Mouse (Mus musculus) liver, embryonic 11.5 days (tissue): ENCODE results near the gene Ppp1r27. TPM values are rescaled to one million over a fixed set of nuclear protein-coding genes. Genes with fewer than 3 reads are reported as not detected.

ENCODE experiments used
- polyA plus RNA-seq: library from polyadenylated mRNA; unstranded; fragments of >200 nt; fragmentation: Nextera tagmentation; extraction: Ambion mirVana; gene quantifications from 2 replicates; pipeline ENCODE4 v1.2.1, GENCODE M21; 2014

Ppp1r27 gene
- polyA plus RNA-seq, 1 experiment from 2014 or later = not detected

Other genes with a start within 250 kb of the Ppp1r27 start
- gene Actg1, start 202.6 kb downstream of the Ppp1r27 start, polyA plus RNA-seq = 1,592 and 1,704 TPM in 2 replicates
- gene Fscn2, start 189.6 kb downstream of the Ppp1r27 start, polyA plus RNA-seq = 0.29 TPM in 1 of 2 replicates, not detected in the other
- gene Faap100, start 172.4 kb downstream of the Ppp1r27 start, polyA plus RNA-seq = 22.8 and 23.2 TPM in 2 replicates
- gene Nploc4, start 113.4 kb downstream of the Ppp1r27 start, polyA plus RNA-seq = 44.5 and 47.2 TPM in 2 replicates
- 0.10 TPM in 1 of 2 replicates, not detected in the other for gene Tspan10, start 108.5 kb downstream of the Ppp1r27 start, polyA plus RNA-seq
- gene Pde6g, start 97.6 kb downstream of the Ppp1r27 start, polyA plus RNA-seq = 0.18 and 0.51 TPM in 2 replicates
- gene Oxld1, start 93.1 kb downstream of the Ppp1r27 start, polyA plus RNA-seq = 12.7 and 16.8 TPM in 2 replicates
- 51.5 and 52.0 TPM in 2 replicates for gene Ccdc137, start 93.0 kb downstream of the Ppp1r27 start, polyA plus RNA-seq
- gene Arl16, start 83.5 kb downstream of the Ppp1r27 start, polyA plus RNA-seq = 39.1 and 40.2 TPM in 2 replicates
- 252 and 266 TPM in 2 replicates for gene Mrpl12, start 66.5 kb downstream of the Ppp1r27 start, polyA plus RNA-seq
- 65.5 and 70.6 TPM in 2 replicates for gene Slc25a10, start 59.3 kb downstream of the Ppp1r27 start, polyA plus RNA-seq
- gene Gcgr, start 20.4 kb downstream of the Ppp1r27 start, polyA plus RNA-seq = 7.6 and 7.7 TPM in 2 replicates
- gene Mcrip1, start 1.4 kb downstream of the Ppp1r27 start, polyA plus RNA-seq = 117 and 123 TPM in 2 replicates
- gene P4hb, start 22.1 kb upstream of the Ppp1r27 start, polyA plus RNA-seq = 648 and 680 TPM in 2 replicates
- 557 and 561 TPM in 2 replicates for gene Arhgdia, start 30.5 kb upstream of the Ppp1r27 start, polyA plus RNA-seq
- gene Alyref, start 47.2 kb upstream of the Ppp1r27 start, polyA plus RNA-seq = 601 and 617 TPM in 2 replicates
- gene Anapc11, start 47.3 kb upstream of the Ppp1r27 start, polyA plus RNA-seq = 200 and 208 TPM in 2 replicates
- gene Npb, start 57.3 kb upstream of the Ppp1r27 start, polyA plus RNA-seq = 3.6 and 6.3 TPM in 2 replicates
- 165 and 175 TPM in 2 replicates for gene Pcyt2, start 66.8 kb upstream of the Ppp1r27 start, polyA plus RNA-seq
- gene Sirt7, start 74.1 kb upstream of the Ppp1r27 start, polyA plus RNA-seq = 48.6 and 54.8 TPM in 2 replicates
- gene Mafg, start 82.5 kb upstream of the Ppp1r27 start, polyA plus RNA-seq = 32.6 and 34.8 TPM in 2 replicates
- gene Pycr1, start 92.6 kb upstream of the Ppp1r27 start, polyA plus RNA-seq = 18.5 and 21.2 TPM in 2 replicates
- gene Myadml2, start 97.0 kb upstream of the Ppp1r27 start, polyA plus RNA-seq = 0.34 and 0.60 TPM in 2 replicates
- 0.51 and 0.52 TPM in 2 replicates for gene Notum, start 110.0 kb upstream of the Ppp1r27 start, polyA plus RNA-seq
- gene Aspscr1, start 121.8 kb upstream of the Ppp1r27 start, polyA plus RNA-seq = 83.7 and 97.1 TPM in 2 replicates
- gene Cenpx, start 162.6 kb upstream of the Ppp1r27 start, polyA plus RNA-seq = 178 and 192 TPM in 2 replicates
- gene Lrrc45, start 162.8 kb upstream of the Ppp1r27 start, polyA plus RNA-seq = 34.2 and 38.3 TPM in 2 replicates
- 1.2 and 1.8 TPM in 2 replicates for gene Rac3, start 170.3 kb upstream of the Ppp1r27 start, polyA plus RNA-seq
- 12.9 and 13.2 TPM in 2 replicates for gene Dcxr, start 176.1 kb upstream of the Ppp1r27 start, polyA plus RNA-seq
- 0.22 and 0.32 TPM in 2 replicates for gene Cbr2, start 181.0 kb upstream of the Ppp1r27 start, polyA plus RNA-seq
- 11.4 and 17.5 TPM in 2 replicates for gene Hmga1b, start 211.7 kb upstream of the Ppp1r27 start, polyA plus RNA-seq
- 30.3 and 33.4 TPM in 2 replicates for gene Rfng, start 233.1 kb upstream of the Ppp1r27 start, polyA plus RNA-seq
- 209 and 210 TPM in 2 replicates for gene Gps1, start 233.1 kb upstream of the Ppp1r27 start, polyA plus RNA-seq
- gene Dus1l, start 245.3 kb upstream of the Ppp1r27 start, polyA plus RNA-seq = 132 and 139 TPM in 2 replicates